ENCODE assay signal across 8 mouse cellular contexts in genomic region chr12:15606095-15606494, GRCm38 (mm10).
DNase-seq lines count a peak whose midpoint lies in the region; ATAC-seq and TF ChIP-seq lines count a peak whose summit lies in the region.
"Had no signal": no experiment of that assay in that cellular context is flagged by ENCODE, and none has a peak within 500 bp of the region (broad histone marks: within the 10 kb centered on the region; RNA-seq: fewer than 3 reads in every experiment).

No protein-coding gene starts in this region.

- peak; percentile 59 for DNase-seq in heart, adult 8-10 months (ENCODE audit: low spot score)
- DNase-seq in heart, embryonic 10.5 days (ENCODE audit: low spot score) = no peak
- DNase-seq in right cerebral cortex, postnatal 10 days (ENCODE audit: low spot score in 2 of 2) = peak; percentile 33 to 34
- DNase-seq in right cerebral cortex, postnatal 14 days = no peak
- peak; percentile 89 for DNase-seq in kidney, postnatal 0 days (ENCODE audit: low spot score)
- DNase-seq in neural tube, embryonic 10.5 days (ENCODE audit: extremely low spot score, low spot score) = no peak
- no peak for DNase-seq in thymus, adult 18-20 months

- TF ChIP-seq CTCF in kidney, postnatal 0 days (IDR thresholded peaks at IDR 0.05; ENCODE audit: low read depth) = peak; percentile 88

- no peak overlapping the region for H3K9ac ChIP-seq in kidney, postnatal 0 days (ENCODE audit: low read depth, low read length)
- H3K9ac ChIP-seq: limb, embryonic 13.5 days had no signal

- H3K27ac ChIP-seq in heart, embryonic 10.5 days = no peak overlapping the region
- H3K27ac ChIP-seq in kidney, postnatal 0 days = peak overlapping the region; percentile 66; the same call in 1 of the 2 replicates

- no peak overlapping the region for H3K4me3 ChIP-seq in heart, embryonic 10.5 days
- no peak overlapping the region for H3K4me3 ChIP-seq in kidney, postnatal 0 days (replicated peaks; ENCODE audit: low read depth, low read length)
- H3K4me3 ChIP-seq: limb, embryonic 13.5 days had no signal

- H3K9me3 ChIP-seq in heart, embryonic 10.5 days = no peaks in the 10 kb centered on the region
- no peaks in the 10 kb centered on the region for H3K9me3 ChIP-seq in kidney, postnatal 0 days (replicated peaks; ENCODE audit: low read length)
- H3K9me3 ChIP-seq: limb, embryonic 13.5 days had no signal

- no peaks in the 10 kb centered on the region for H3K36me3 ChIP-seq in heart, embryonic 10.5 days
- no peaks in the 10 kb centered on the region for H3K36me3 ChIP-seq in kidney, postnatal 0 days (ENCODE audit: insufficient read depth, low read length)
- H3K36me3 ChIP-seq: limb, embryonic 13.5 days had no signal

- peaks cover 18% of the 10 kb centered on the region; the same call in 1 of the 2 replicates for H3K4me1 ChIP-seq in heart, embryonic 10.5 days
- H3K4me1 ChIP-seq in kidney, postnatal 0 days (replicated peaks; ENCODE audit: insufficient read depth, low read length) = no peaks in the 10 kb centered on the region; the same call in 1 of the 2 replicates

- H3K27me3 ChIP-seq in heart, embryonic 10.5 days (ENCODE audit: insufficient read depth, poor library complexity, severe bottlenecking) = no peaks in the 10 kb centered on the region
- H3K27me3 ChIP-seq in kidney, postnatal 0 days (ENCODE audit: insufficient read depth, low read length) = no peaks in the 10 kb centered on the region
- H3K27me3 ChIP-seq: limb, embryonic 13.5 days had no signal

- WGBS in heart, embryonic 10.5 days = 66% methylated on average over 4 of the region's 4 CpGs
- 43% methylated on average over 4 of the region's 4 CpGs for WGBS in kidney, postnatal 0 days

- H3K4me2 ChIP-seq in kidney, postnatal 0 days (ENCODE audit: low read length) = peak overlapping the region; percentile 32; the same call in 1 of the 2 replicates
- H3K4me2 ChIP-seq: limb, embryonic 13.5 days had no signal

- no peak for ATAC-seq in kidney, postnatal 0 days (replicated peaks; ENCODE audit: low FRiP score, low read depth)

Comparison
In these comparisons a context has a peak if more than half of its experiments do, and no peak if none do; other contexts are left out.
1. DNase-seq: peak in heart, adult 8-10 months (single experiment), right cerebral cortex, postnatal 10 days (2 of 2) and kidney, postnatal 0 days (single experiment); none in heart, embryonic 10.5 days (single experiment), right cerebral cortex, postnatal 14 days (single experiment), neural tube, embryonic 10.5 days (single experiment) and thymus, adult 18-20 months (0 of 2).